Mouse (Mus musculus): ENCODE data around the gene Nptx1. TPM values are rescaled to one million over a fixed set of nuclear protein-coding genes. Genes with fewer than 3 reads are reported as not detected.

Nptx1 gene
- total RNA-seq, 2 experiments from 2014 or later: 53.0 to 60.4 TPM

DNA sequence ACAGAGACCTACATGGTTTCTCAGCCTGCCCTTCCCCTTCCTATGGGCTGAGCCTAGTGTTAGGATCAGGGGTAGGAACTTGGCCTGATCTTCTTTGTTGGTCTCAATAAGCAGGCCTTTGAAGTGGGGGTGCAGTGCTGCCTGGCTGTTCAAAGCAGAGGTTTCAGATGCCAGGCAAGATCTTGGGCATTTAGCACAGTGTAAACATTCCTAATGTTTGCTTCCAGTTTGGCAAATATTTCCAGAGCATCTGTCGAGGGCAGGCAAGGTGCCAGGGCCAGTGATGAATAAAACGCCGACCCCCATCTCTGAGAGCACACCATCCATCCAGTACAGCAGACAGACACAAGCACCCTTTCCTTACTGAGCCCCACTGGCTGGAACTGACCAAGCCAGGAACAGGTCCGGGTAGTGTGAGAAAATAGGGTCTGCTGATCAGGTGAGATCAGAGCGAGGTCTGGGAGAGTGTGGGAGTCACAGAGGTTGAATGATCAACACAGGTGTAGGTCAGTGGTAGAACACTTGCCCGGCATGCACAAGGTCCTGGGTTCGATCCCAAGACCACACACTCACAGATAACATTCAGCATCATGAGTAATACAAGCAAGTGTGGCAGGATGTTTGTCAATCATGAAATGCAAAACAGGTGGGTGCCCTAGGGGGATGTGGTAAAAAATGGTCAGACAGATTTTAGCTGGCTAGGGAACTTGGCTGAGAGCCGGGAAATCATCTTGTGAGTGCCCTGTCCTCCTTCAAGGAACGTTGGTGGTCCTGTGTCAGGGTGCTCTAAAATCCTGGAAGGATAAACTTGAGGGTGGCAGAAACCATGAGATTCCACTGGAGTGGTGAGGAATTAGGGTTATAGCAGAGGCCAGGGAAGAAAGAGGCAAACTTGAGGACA, 5.6 kb upstream of the Nptx1 start:
- intact Hi-C loops (cut with DNase I): no loop called here
- DNase-seq (ENCODE audit: extremely low spot score in 1 of 2, low spot score in 2 of 2): no peak

DNA sequence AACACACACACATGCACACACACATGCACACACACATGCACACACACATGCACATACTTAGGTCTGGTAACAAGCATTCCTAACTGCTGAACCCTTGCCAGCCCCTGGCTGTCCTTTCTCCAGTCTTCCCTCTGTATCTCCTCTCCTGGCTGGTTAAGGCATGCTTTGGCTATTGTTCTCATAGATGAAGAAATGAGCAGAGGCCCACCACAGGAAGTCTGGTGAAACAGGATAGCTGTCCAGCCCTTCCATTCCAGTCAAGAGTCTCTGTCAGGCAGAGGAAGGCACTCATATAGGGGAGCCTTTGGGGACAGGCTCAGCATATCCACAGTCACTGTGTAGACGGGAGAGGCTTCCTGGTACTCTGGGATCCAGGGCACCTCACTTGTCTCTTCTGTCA, 4.7 kb upstream of the Nptx1 start:
- intact Hi-C loops (cut with DNase I): no loop called here
- DNase-seq (ENCODE audit: extremely low spot score in 1 of 2, low spot score in 2 of 2): peak in 1 of 2 experiments; percentile 7

DNA sequence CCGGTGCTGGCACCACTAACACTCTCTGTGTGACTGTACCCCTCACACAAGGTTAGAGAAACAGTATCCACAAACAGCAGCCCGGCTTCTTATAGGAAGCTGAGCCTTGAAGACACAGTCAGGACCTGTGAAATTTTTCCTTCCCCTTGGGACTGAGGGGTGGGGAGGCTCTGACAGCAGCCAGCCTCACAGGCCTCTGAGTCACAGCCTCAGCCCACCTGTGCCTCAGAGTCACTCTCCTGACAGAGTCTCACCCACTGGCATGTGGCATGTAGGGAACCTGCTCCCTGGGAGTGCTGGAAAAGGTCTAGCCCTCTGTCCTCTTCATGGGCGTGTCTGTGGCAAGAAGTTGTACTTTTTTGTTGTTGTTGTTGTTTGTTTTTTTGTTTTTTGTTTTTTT, 3.9 kb upstream of the Nptx1 start:
- DNase-seq (ENCODE audit: extremely low spot score in 1 of 2, low spot score in 2 of 2): no peak
- intact Hi-C loops (cut with DNase I): no loop called here

DNA sequence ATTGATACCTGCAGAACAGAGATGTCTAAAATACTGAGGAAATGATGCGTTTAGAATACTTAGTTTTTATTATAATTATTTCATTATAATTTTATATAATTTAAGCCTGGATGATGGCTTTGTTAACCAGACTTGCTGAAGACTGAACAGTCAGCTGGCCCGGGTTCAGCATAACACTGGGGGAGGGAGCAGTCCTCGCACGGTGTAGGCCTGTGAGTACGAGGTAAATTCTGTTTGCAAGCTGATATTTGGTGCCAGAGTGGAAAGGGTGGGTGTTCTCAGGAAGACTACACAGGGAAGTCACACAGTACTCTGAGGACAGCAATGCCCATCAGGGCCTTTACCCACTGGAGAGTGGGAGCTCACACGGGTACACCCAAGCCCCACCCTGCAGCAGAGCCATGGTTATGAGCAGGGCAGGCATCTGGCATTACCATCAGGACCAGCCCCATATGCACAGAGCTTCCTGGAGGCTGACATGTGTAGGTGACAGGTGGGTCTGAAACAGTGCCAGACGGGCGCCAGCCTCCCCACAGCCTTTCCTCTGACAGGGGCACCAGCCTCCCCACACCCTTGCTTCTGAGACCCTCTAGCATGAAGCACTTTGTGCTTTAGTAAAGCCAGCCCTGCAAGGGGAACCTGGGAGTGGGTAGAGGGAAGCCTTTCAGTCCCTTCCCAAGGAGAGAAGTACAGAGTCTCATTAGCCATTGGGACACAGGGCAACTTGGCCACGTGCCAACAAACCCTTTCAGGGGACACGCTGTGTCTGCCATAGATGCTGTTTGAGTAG, 3.2 kb upstream of the Nptx1 start:
- intact Hi-C loops (cut with DNase I): no loop called here
- DNase-seq (ENCODE audit: extremely low spot score in 1 of 2, low spot score in 2 of 2): no peak

DNA sequence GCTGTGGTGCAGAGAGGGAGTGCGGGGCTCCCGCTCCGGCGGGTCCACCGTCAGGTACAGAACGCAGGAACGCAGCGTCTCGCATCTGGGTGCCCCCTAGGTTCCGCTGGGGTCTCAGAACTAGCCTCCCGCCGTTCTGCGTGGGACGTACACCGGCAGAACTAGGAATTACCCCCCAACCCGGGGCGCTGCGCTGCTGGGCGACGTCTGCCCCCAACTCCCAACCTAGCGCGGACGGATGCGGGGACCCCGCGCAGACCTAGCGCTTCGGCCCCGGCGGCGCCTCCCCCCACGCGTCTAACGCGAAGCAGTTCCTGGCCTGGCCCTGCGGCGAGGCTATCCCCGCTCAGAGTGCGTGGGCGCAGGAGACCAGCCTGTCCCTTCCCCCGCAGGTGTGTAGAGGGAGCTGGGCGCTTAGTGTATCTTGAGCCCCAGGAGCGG, 1.8 kb upstream of the Nptx1 start:
- intact Hi-C loops (cut with DNase I): no loop called here
- DNase-seq (ENCODE audit: extremely low spot score in 1 of 2, low spot score in 2 of 2): peak in 1 of 2 experiments; percentile 69

DNA sequence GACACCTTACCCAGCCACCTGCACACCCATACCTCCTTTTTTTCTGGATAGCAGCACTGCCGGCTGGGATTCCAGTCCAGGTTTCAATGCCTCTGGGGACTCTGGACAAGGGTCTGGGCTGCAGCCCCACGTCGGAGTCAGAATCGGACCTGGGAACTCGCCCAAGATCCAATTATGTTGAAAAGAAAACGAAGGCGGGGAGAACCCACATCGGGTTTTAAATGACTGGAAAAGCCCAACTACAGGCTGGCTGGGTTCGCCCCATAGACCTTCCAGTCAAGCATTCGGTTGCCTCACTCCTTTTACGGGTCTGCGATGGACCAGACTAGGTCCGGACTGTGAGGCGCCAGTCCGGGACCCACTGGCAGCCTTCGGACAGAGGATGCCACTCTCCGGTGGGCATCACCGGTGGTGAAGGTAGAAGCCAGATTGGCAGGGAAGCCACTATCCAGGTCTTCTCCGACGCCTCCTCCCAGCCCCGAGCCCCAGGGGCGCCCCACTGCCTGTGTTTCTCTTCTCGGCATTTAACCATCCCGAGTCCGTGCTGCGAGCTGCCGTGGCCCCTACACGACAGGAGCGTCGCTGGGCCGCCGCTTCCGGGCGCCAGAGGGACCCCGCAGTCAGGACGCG, 1.3 kb upstream of the Nptx1 start:
- no peak for DNase-seq (ENCODE audit: extremely low spot score in 1 of 2, low spot score in 2 of 2)
- intact Hi-C loops (cut with DNase I): no loop called here

DNA sequence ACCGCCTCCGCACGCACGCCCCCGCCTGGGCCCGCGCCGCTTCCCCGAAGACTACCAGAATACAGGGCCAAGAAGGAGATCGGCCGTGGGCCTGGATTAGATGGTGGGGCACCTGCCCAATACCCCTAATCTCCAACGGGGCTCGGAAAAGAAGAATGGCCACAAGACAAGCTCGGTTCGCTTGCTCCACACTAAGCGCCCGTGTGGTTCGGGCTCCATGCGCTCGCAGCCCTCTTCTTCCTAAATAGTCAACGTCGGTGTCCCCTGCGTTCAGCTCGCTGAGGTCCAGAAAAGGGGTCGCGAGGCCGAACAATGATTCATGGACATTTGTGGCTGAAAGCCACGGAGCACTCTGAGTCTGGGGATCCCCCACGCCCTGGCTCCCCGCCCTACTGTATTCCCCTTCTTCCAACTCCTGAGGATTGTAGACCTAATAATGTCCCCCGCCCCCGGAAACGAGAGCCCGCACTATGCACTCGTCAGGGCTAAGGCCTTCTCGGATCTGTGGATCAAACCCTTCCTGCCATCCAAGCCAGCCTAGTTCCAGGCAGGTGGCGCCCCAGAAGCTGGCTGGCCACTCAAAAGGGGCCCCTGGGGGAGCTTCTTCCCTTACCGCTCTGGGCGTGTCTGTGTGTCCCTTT, 518 bp upstream of the Nptx1 start:
- intact Hi-C loops (cut with DNase I): no loop called here
- DNase-seq (ENCODE audit: extremely low spot score in 1 of 2, low spot score in 2 of 2): no peak

DNA sequence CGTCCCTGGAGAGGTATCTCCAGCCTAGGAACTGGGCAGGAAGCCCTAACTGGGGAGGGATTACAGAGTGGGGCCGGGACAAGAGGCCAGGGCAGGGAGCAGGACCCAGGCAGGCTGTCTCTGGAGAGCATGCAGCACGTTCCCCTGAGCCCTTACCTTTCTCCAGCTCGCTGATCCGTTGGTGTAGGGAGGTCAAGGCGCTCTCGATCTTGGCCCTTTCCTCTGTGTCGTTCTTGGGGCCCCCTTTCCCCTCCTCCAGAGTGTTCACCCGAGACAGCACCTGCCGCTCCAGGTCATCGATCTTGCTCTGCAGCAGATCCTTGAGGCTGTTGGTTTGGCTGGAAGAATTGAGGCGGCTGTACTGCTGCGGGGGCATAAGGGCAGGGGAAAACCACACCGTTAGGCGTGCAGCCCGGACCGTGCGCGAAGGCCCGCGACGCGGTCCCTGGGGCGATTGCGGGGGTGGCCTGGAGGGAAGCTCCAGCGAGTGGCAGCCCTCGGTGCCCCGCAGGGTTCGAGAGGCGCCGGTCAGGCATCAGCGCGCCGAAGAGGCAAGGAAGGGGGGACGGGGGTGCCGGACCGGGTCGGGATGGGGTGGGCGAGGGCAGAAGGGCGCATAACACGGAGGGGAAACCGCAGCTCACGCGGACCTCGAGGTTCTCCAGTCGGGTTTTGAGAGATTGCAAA, 914 bp downstream of the Nptx1 start:
- no peak for DNase-seq (ENCODE audit: extremely low spot score in 1 of 2, low spot score in 2 of 2)
- intact Hi-C loops (cut with DNase I): no loop called here

DNA sequence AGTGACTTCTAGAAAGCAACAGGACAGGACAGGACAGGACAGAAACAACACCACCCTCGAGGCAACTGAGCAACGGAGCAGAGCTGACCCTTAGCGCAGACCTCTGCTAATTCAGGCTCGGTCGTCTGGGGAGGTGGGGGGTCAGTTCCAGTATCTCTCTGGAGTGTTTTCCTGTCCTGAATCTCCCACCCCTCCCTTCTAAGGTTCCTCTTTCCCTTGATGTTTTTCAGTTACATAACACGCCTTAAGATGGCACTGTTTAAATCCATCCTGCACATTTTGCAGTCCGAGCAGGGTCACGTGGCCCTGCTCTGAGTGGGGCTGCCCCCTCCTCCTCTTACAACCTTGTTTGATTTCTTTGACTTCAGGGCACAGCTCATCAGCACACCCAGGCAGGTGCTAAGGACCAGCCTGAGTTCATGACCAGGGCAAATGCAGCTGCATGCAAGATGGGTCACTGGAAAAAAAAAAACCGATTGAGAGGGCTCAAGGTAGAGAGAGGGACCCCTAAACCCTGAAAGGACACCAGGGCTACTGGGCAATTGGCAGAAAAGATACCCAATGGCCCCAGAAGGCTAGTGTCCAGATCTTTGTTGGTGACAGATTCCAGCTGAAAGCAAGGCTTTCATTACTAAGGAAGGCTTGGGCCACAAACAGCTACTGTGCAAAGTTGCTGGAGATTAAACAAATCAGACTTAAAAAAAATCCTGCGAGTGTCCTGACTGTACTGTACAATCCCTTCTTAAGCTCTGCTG, 1.6 kb downstream of the Nptx1 start:
- intact Hi-C loops (cut with DNase I): no loop called here
- no peak for DNase-seq (ENCODE audit: extremely low spot score in 1 of 2, low spot score in 2 of 2)

DNA sequence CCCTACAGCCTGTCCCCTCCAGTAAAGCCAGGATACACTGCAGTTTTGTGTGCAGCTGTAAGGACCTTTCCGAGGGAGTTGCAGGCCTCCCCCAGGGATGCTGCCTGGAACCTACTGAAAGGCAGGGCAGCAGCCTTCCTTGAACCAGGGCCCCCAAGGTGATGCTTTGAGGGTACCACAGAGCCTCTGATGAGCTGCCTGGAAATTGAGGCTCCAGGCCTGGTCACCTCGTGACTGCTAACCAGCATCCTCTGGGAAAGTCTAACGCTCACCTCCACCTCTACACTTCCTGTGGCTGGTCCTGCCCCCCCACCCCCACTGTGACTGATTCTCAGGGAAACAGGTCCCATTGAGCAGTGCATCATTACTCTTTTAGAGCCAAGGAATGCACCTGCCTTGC, 2.3 kb downstream of the Nptx1 start:
- intact Hi-C loops (cut with DNase I): no loop called here
- no peak for DNase-seq (ENCODE audit: extremely low spot score in 1 of 2, low spot score in 2 of 2)

DNA sequence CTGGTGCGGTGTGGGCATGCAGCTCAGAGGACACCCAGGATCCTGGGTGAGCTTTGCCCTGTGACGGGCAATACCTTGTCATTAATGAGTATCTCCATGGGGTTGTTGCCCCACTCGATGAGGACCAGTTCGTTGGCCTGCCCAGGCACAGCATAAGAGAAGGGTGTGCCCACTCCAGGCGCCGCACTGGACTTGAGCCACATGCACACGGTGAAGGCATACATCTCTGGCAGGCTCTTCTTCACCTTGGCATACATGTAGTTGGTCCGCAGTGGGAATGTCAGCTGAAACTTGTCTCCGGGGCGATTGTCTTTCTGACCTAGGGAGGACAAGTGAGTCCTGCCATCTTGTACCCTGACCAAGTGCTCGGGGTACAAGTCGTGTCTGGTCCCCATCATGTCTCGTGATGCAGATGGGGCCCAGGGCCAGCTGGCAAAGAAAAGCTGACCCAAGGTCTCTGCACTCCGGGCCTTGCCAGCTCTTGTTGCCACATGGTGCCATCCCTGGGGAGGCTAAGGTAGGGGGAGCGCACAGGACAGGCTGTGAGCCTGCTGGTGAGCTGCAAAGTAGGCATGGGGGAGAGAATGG, 2.9 kb downstream of the Nptx1 start:
- DNase-seq (ENCODE audit: extremely low spot score in 1 of 2, low spot score in 2 of 2): no peak
- intact Hi-C loops (cut with DNase I): no loop called here

DNA sequence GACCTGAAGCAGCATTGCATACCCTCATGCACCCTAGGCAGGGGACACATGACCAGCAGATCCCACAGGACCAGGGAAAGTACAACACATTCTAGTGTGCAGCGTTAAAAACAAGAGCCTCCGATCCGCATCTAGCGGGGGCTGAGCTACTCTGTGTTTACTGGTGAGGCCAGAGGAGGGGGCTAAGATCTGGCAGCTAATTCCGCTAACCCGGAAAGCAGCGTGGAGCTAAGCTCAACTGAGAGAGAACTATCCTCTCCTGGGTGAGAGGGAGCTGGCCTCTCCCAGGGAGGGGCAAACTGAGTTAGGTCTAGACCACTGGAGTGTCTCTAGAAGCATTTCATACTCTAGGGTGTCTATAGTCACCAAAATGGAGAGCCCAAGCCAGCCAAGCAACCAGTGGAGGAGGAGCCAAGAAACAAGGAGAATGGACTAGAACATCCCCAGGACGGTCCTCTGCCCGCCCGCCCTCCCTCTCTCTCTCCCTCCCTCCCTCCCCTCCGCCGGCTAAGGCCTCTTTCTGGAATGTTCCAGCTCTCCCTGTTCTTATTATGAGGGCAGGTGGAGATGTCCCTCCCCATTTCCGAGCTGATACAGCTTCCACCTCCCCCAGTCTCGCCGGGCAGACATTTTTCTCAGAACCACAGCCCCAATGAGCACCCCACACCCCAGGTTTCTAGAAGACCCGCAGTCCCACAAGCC, 3.6 kb downstream of the Nptx1 start:
- DNase-seq (ENCODE audit: extremely low spot score in 1 of 2, low spot score in 2 of 2): no peak
- intact Hi-C loops (cut with DNase I): no loop called here

DNA sequence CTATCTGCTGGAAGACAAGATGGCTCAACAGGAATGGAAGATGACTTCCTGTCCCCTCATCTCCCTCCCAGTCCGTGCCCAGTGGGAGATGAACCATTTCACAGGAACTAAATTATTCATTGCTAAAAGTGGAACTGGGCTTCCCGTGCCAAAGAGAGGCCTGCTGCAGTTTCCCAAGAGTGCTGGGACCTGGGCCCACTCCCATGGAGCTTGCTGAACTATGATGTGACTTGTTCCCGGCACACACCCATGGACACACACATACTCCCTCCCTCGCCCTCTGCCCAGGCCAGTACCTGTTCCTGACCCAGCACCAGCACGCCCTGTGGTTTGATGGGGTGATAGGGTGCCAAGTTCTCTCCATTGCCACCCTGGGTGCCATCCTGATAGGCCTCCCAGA, 4.7 kb downstream of the Nptx1 start:
- DNase-seq (ENCODE audit: extremely low spot score in 1 of 2, low spot score in 2 of 2): no peak
- intact Hi-C loops (cut with DNase I): no loop called here

DNA sequence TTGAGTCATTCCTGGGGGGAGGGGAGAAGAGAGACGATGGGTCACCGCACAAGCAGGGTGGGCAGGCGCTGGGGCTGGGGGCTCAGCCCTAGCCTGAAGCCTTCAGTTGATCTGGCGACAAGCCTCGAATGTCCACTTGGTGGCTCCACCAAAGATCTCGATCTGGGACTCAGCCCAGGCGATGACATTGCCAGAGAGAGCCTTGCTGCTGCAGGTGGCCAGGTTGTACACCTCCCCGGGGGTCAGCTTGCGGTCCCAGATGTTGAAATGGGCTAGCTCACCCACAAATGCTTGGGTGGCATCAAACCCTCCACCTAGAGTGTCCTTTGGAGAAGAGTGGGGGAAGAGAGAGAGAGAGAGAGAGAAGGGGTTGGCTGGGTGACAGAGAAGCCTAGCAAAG, 5.2 kb downstream of the Nptx1 start:
- no peak for DNase-seq (ENCODE audit: extremely low spot score in 1 of 2, low spot score in 2 of 2)
- intact Hi-C loops (cut with DNase I): no loop called here

DNA sequence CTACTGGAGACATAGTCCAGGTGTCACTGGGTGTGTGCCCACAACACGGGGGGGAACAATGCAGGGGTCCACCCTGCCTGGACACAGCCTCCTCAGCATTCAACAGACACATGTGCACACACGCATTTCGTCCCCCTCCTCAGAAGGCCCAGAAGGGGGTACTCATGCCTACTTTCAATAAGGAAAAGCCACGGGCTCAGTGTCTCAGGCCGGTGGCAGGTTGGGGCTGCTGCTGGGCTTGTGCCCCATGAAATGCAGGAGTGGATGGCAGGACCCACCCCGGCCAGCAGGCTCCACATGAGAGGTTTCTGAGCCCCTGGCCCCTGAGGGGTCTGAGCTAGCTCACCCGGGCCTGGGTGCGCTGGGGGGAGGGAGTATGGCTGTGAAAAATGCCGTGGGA, 6.5 kb downstream of the Nptx1 start:
- intact Hi-C loops (cut with DNase I): no loop called here
- DNase-seq (ENCODE audit: extremely low spot score in 1 of 2, low spot score in 2 of 2): no peak

DNA sequence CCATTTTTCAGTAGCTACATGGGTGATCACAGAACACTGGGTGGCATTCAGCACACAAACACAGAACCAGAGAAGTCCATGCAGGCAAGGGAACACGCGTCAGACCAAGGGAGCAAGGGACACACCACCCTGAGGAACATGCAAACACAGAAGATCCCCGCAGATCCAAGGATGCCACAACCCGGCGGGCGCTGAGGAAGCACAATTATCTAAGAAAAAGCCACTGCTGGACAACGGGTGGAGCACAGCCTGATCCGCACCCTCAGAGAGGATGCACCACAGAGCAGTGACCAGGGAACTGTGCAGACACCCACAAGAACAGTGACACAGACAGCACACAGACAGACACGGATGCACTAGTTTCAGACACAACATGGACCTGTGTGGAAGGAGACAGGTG, 7.0 kb downstream of the Nptx1 start:
- no peak for DNase-seq (ENCODE audit: extremely low spot score in 1 of 2, low spot score in 2 of 2)
- intact Hi-C loops (cut with DNase I): no loop called here

DNA sequence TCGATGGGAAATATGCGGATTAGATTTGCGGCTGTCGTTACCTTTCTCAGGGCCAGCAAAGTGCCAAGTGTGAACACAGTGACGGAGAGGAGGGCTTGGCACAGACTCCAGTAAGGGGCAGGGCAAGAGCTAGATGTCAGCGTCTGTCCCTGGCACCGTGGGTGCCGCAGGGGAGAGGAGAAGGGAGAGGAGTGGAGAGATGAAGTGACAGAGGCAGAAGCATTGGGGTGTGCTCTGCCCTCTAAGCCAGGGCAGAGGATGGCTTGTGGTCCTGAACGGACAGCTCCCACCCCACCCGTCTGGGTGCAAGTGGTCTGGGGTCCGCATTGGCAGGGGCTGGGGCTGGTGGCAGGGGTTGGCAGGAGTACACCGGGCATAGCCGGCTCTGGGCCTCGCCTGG, 7.6 kb downstream of the Nptx1 start:
- intact Hi-C loops (cut with DNase I): no loop called here
- no peak for DNase-seq (ENCODE audit: extremely low spot score in 1 of 2, low spot score in 2 of 2)

Measured in left cerebral cortex, postnatal 10 days (tissue).